Mouse (Mus musculus) stomach, embryonic 16.5 days (tissue): ENCODE results near the gene Pfn3. TPM values are rescaled to one million over a fixed set of nuclear protein-coding genes. Genes with fewer than 3 reads are reported as not detected.
A peak's percentile ranks its signal among the peaks of the same experiment; 100 is the strongest.

ENCODE experiments used
- ATAC-seq: fragments of 200-750 bp; cut with Nextera tagmentation; 2 replicates; pipeline ENCODE4 v1.8.0; 2017; ENCODE audit warnings: moderate number of reproducible peaks, moderate TSS enrichment; ENCODE audit not compliant: insufficient read depth, low FRiP score
- H3K27ac ChIP-seq: fragments of 300-500 bp; sonication (generic); 2 replicates; pipeline ENCODE4 v1.5.1; 2014; ENCODE audit warnings: low read length
- H3K27me3 ChIP-seq: fragments of 300-500 bp; sonication (generic); 2 replicates; pipeline ENCODE4 v1.6.1; 2014; ENCODE audit warnings: low read length, control low read depth, mixed read lengths; ENCODE audit not compliant: control insufficient read depth, insufficient read depth
- H3K36me3 ChIP-seq: fragments of 300-500 bp; sonication (generic); 2 replicates; pipeline ENCODE4 v1.6.1; 2014; ENCODE audit warnings: low read length; ENCODE audit not compliant: control insufficient read depth, insufficient read depth
- H3K4me1 ChIP-seq: fragments of 300-500 bp; sonication (generic); 2 replicates; pipeline ENCODE4 v1.6.1; 2014; ENCODE audit warnings: low read length, control low read depth, mixed read lengths; ENCODE audit not compliant: control insufficient read depth, insufficient read depth
- H3K4me2 ChIP-seq: fragments of 300-500 bp; sonication (generic); 2 replicates; pipeline ENCODE4 v1.6.1; 2014; ENCODE audit warnings: low read depth, low read length, mixed read lengths
- H3K4me3 ChIP-seq: fragments of 300-500 bp; sonication (generic); replicated peaks from 2 replicates; pipeline ENCODE4 v1.5.1; 2014; ENCODE audit warnings: mild to moderate bottlenecking, low read length
- H3K9ac ChIP-seq: fragments of 300-500 bp; sonication (generic); 2 replicates; pipeline ENCODE4 v1.6.1; 2014; ENCODE audit warnings: low read length
- H3K9me3 ChIP-seq: fragments of 300-500 bp; sonication (generic); replicated peaks from 2 replicates; pipeline ENCODE4 v1.6.1; 2016; ENCODE audit warnings: low read length, control low read depth; ENCODE audit not compliant: control insufficient read depth
- WGBS: fragments of 180-500 bp; shearing (Covaris S2); extraction: QIAGEN DNeasy Blood & Tissue Kit; methylation state at CpG from one replicate; pipeline ENCODE4 v1.1.7; 2014; 5-methylcytosine and 5-hydroxymethylcytosine counted together
- polyA plus RNA-seq: library from polyadenylated mRNA; unstranded; fragments of >200 nt; fragmentation: Nextera tagmentation; extraction: Ambion mirVana; gene quantifications from 2 replicates; pipeline ENCODE4 v1.2.1, GENCODE M21; 2015

Pfn3 gene
- polyA plus RNA-seq, 1 experiment from 2014 or later, result not detected

GRCm38 (mm10) chr13:55413333-55413732 lies 1.7 kb downstream of the Pfn3 start:
- 73% methylated on average over 12 of the region's 12 CpGs for WGBS

GRCm38 (mm10) chr13:55412643-55413307 lies 2.3 kb downstream of the Pfn3 start:
- Histone ChIP-seq H3K9me3 (no peaks in the 10 kb centered on the region), H3K9ac (no peak overlapping the region), H3K4me3 (no peak overlapping the region), H3K4me2 (no peak overlapping the region), H3K4me1 (no peaks in the 10 kb centered on the region), H3K27me3 (no peaks in the 10 kb centered on the region), H3K36me3 (no peaks in the 10 kb centered on the region), H3K27ac (no peak overlapping the region)
- WGBS, result 81% methylated on average over 13 of the region's 13 CpGs
- ATAC-seq, result no peak

More at GRCm38 (mm10) chr13:55413333-55413732, 1.7 kb downstream of the Pfn3 start:
- H3K9ac ChIP-seq, result no peak overlapping the region
- H3K27me3 ChIP-seq, result no peaks in the 10 kb centered on the region
- H3K4me1 ChIP-seq, result no peaks in the 10 kb centered on the region
- H3K4me3 ChIP-seq, result no peak overlapping the region
- H3K9me3 ChIP-seq, result no peaks in the 10 kb centered on the region
- H3K4me2 ChIP-seq, result no peak overlapping the region
- no peaks in the 10 kb centered on the region for H3K36me3 ChIP-seq
- no peak overlapping the region for H3K27ac ChIP-seq
- ATAC-seq, result no peak

- no peak for ATAC-seq
- H3K9me3 ChIP-seq, result no peaks in the 10 kb centered on the region
- no peaks in the 10 kb centered on the region for H3K4me1 ChIP-seq
- no peaks in the 10 kb centered on the region for H3K27me3 ChIP-seq
- H3K27ac ChIP-seq, result no peak overlapping the region
- 73% methylated on average over 7 of the region's 7 CpGs for WGBS
- H3K4me3 ChIP-seq, result no peak overlapping the region
- H3K36me3 ChIP-seq, result no peaks in the 10 kb centered on the region
- H3K9ac ChIP-seq, result no peak overlapping the region
- no peak overlapping the region for H3K4me2 ChIP-seq
Measured at GRCm38 (mm10) chr13:55411826-55412225, 3.2 kb downstream of the Pfn3 start.

GRCm38 (mm10) chr13:55408546-55409120 lies 6.4 kb downstream of the Pfn3 start:
- H3K27me3 ChIP-seq, result no peaks in the 10 kb centered on the region
- H3K4me3 ChIP-seq, result no peak overlapping the region
- 80% methylated on average over 19 of the region's 19 CpGs for WGBS
- H3K4me1 ChIP-seq, result no peaks in the 10 kb centered on the region
- no peak overlapping the region for H3K27ac ChIP-seq
- no peaks in the 10 kb centered on the region for H3K9me3 ChIP-seq
- no peak overlapping the region for H3K4me2 ChIP-seq
- no peak for ATAC-seq
- H3K9ac ChIP-seq, result no peak overlapping the region
- H3K36me3 ChIP-seq, result no peaks in the 10 kb centered on the region

- Histone ChIP-seq H3K4me3 (no peak overlapping the region), H3K4me2 (no peak overlapping the region), H3K9ac (no peak overlapping the region), H3K27ac (no peak overlapping the region), H3K9me3 (no peaks in the 10 kb centered on the region), H3K27me3 (no peaks in the 10 kb centered on the region), H3K4me1 (no peaks in the 10 kb centered on the region), H3K36me3 (no peaks in the 10 kb centered on the region)
- 76% methylated on average over 4 of the region's 4 CpGs for WGBS
- no peak for ATAC-seq
Measured at GRCm38 (mm10) chr13:55407341-55407740, 7.7 kb downstream of the Pfn3 start.

- Histone ChIP-seq H3K27me3 (no peaks in the 10 kb centered on the region), H3K27ac (no peak overlapping the region), H3K4me2 (peak overlapping the region; percentile 16; the same call in 1 of the 2 replicates), H3K9ac (peak overlapping the region; percentile 31; the same call in 1 of the 2 replicates), H3K4me1 (no peaks in the 10 kb centered on the region), H3K9me3 (no peaks in the 10 kb centered on the region), H3K4me3 (no peak overlapping the region), H3K36me3 (no peaks in the 10 kb centered on the region)
- WGBS, result 64% methylated on average over 13 of the region's 13 CpGs
- peak; percentile 38; the same call in 1 of the 2 replicates for ATAC-seq
Measured at GRCm38 (mm10) chr13:55405783-55406390, 9.1 kb downstream of the Pfn3 start.

- Histone ChIP-seq H3K4me3 (no peak overlapping the region), H3K4me2 (peak overlapping the region; percentile 16; the same call in 1 of the 2 replicates), H3K27ac (peak overlapping the region; percentile 42; the same call in 1 of the 2 replicates), H3K4me1 (0 out of 2 replicates have a peak, but pooled peaks cover 3% of the 10 kb centered on the region), H3K9me3 (no peaks in the 10 kb centered on the region), H3K36me3 (no peaks in the 10 kb centered on the region), H3K27me3 (no peaks in the 10 kb centered on the region), H3K9ac (peak overlapping the region; percentile 31; the same call in 1 of the 2 replicates)
- ATAC-seq, result peak; percentile 76
- WGBS, result 11% methylated on average over 11 of the region's 11 CpGs
Measured at GRCm38 (mm10) chr13:55404853-55405782, 9.9 kb downstream of the Pfn3 start.

- H3K36me3 ChIP-seq, result no peaks in the 10 kb centered on the region
- peak overlapping the region; percentile 78 for H3K27ac ChIP-seq
- H3K4me3 ChIP-seq, result no peak overlapping the region
- H3K4me1 ChIP-seq, result 0 out of 2 replicates have a peak, but pooled peaks cover 3% of the 10 kb centered on the region
- no peak overlapping the region for H3K4me2 ChIP-seq
- WGBS, result 64% methylated on average over 15 of the region's 15 CpGs
- no peaks in the 10 kb centered on the region for H3K9me3 ChIP-seq
- ATAC-seq, result peak; percentile 23; the same call in 1 of the 2 replicates
- no peaks in the 10 kb centered on the region for H3K27me3 ChIP-seq
- H3K9ac ChIP-seq, result peak overlapping the region; percentile 42; the same call in 1 of the 2 replicates
Measured at GRCm38 (mm10) chr13:55403935-55404852, 10.8 kb downstream of the Pfn3 start.
